Mouse (Mus musculus): ENCODE data around the gene Rps15a.

GRCm38 (mm10) chr7:118113541-118114297 lies 2.3 kb downstream of the Rps15a start:
- TF ChIP-seq CTCF (IDR thresholded peaks at IDR 0.05; ENCODE audit: low read depth, low read length) (no peak), POLR2A (IDR thresholded peaks at IDR 0.05; ENCODE audit: borderline replicate concordance, low read depth, low read length) (no peak)

All from bone marrow macrophage, adult 2 months (primary cell).